Mouse (Mus musculus): ENCODE data around the gene Vasn.
A peak's percentile ranks its signal among the peaks of the same experiment; 100 is the strongest.
"Not testable (repeated sequence)": the region's sequence is repeated elsewhere in the genome, so short reads cannot be mapped to it uniquely, and the experiment has no call there.

- TF ChIP-seq CTCF (IDR thresholded peaks at IDR 0.05; ENCODE audit: low read depth): peak; percentile 52
- TF ChIP-seq EP300 (optimal IDR thresholded peaks at IDR 0.05): not testable (repeated sequence)
These were observed 49.6 kb downstream of the Vasn start for GRCm38 (mm10) chr16:4689371-4689770.
